31 mouse cellular contexts compared by ENCODE assay signal in genomic region chr12:102270776-102271405, GRCm38 (mm10). TPM values are rescaled to one million over a fixed set of nuclear protein-coding genes. Genes with fewer than 3 reads are reported as not detected.
DNase-seq lines count a peak whose midpoint lies in the region; ATAC-seq and TF ChIP-seq lines count a peak whose summit lies in the region.
"Had no signal": no experiment of that assay in that cellular context is flagged by ENCODE, and none has a peak within 500 bp of the region (broad histone marks: within the 10 kb centered on the region; RNA-seq: fewer than 3 reads in every experiment).

No protein-coding gene starts in this region.

- intact Hi-C loops in gastrocnemius, adult 2 months (cut with DNase I) = no loop called here

- H3K4me1 ChIP-seq in kidney, postnatal 0 days (replicated peaks; ENCODE audit: insufficient read depth, low read length) = no peaks in the 10 kb centered on the region
- H3K4me1 ChIP-seq: embryonic facial prominence, embryonic 12.5 days; forebrain, embryonic 15.5 days; heart, embryonic 15.5 days; limb, embryonic 10.5 days; midbrain, embryonic 10.5 days; midbrain, embryonic 15.5 days had no signal

- no peaks in the 10 kb centered on the region for H3K27me3 ChIP-seq in kidney, postnatal 0 days (ENCODE audit: insufficient read depth, low read length)
- H3K27me3 ChIP-seq: CH12.LX; embryonic facial prominence, embryonic 12.5 days; forebrain, embryonic 15.5 days; heart, embryonic 15.5 days; hindbrain, embryonic 12.5 days; intestine, embryonic 15.5 days; limb, embryonic 15.5 days; midbrain, embryonic 15.5 days had no signal

- peak overlapping the region; percentile 35 for H3K27ac ChIP-seq in gastrocnemius, adult 2 months
- H3K27ac ChIP-seq in kidney, postnatal 0 days = no peak overlapping the region
- H3K27ac ChIP-seq: embryonic facial prominence, embryonic 12.5 days; forebrain, embryonic 15.5 days; heart, embryonic 10.5 days; heart, embryonic 15.5 days; hindbrain, embryonic 12.5 days; hindbrain, postnatal 0 days; intestine, embryonic 15.5 days; limb, embryonic 10.5 days; limb, embryonic 15.5 days; liver, embryonic 14.5 days; midbrain, embryonic 10.5 days; midbrain, embryonic 15.5 days; stomach, postnatal 0 days had no signal

- no peak for TF ChIP-seq CTCF in gastrocnemius, adult 2 months (IDR thresholded peaks at IDR 0.05)
- TF ChIP-seq CTCF in kidney, postnatal 0 days (IDR thresholded peaks at IDR 0.05; ENCODE audit: low read depth) = no peak

- peak; percentile 8; the same call in 1 of the 2 replicates for ATAC-seq in kidney, postnatal 0 days (replicated peaks; ENCODE audit: low FRiP score, low read depth)
- ATAC-seq: activated CD4-positive, CD25-positive, alpha-beta regulatory T cell, adult 4 months; forebrain, embryonic 15.5 days; hindbrain, postnatal 0 days; intestine, embryonic 15.5 days; midbrain, embryonic 15.5 days had no signal

- H3K4me3 ChIP-seq in gastrocnemius, adult 2 months = no peak overlapping the region
- no peak overlapping the region for H3K4me3 ChIP-seq in kidney, postnatal 0 days (replicated peaks; ENCODE audit: low read depth, low read length)
- H3K4me3 ChIP-seq: embryonic facial prominence, embryonic 12.5 days; forebrain, embryonic 15.5 days; heart, embryonic 10.5 days; heart, embryonic 15.5 days; hindbrain, embryonic 12.5 days; intestine, embryonic 15.5 days; limb, embryonic 10.5 days; limb, embryonic 15.5 days; midbrain, embryonic 10.5 days; midbrain, embryonic 15.5 days had no signal

- 60% methylated on average over 6 of the region's 6 CpGs for WGBS in kidney, postnatal 0 days

- H3K36me3 ChIP-seq in kidney, postnatal 0 days (ENCODE audit: insufficient read depth, low read length) = no peaks in the 10 kb centered on the region
- H3K36me3 ChIP-seq: embryonic facial prominence, embryonic 12.5 days; forebrain, embryonic 15.5 days; heart, embryonic 10.5 days; heart, embryonic 15.5 days; hindbrain, embryonic 12.5 days; intestine, embryonic 15.5 days; limb, embryonic 10.5 days; limb, embryonic 15.5 days; midbrain, embryonic 10.5 days; midbrain, embryonic 15.5 days had no signal

- no peak overlapping the region for H3K4me2 ChIP-seq in kidney, postnatal 0 days (ENCODE audit: low read length)
- H3K4me2 ChIP-seq: embryonic facial prominence, embryonic 12.5 days; forebrain, embryonic 15.5 days; heart, embryonic 15.5 days; hindbrain, embryonic 12.5 days; intestine, embryonic 15.5 days; limb, embryonic 15.5 days; lung, embryonic 14.5 days; midbrain, embryonic 15.5 days had no signal

- DNase-seq in adrenal gland, adult (ENCODE audit: inconsistent age in 2 of 2, low spot score in 1 of 2) = peak; percentile 51 to 60
- no peak for DNase-seq in adrenal gland, adult 18-20 months (ENCODE audit: low spot score in 2 of 2)
- DNase-seq in gastrocnemius, adult 2 months = no peak
- DNase-seq in gastrocnemius, postnatal 4 days (ENCODE audit: low spot score in 2 of 2) = no peak
- no peak for DNase-seq in kidney, postnatal 0 days (ENCODE audit: low spot score)
- DNase-seq in kidney, postnatal 4 days = no peak
- no peak for DNase-seq in thymus, postnatal 10 days (ENCODE audit: low spot score in 2 of 2)
- DNase-seq: cerebellum, adult 11 months; cerebellum, adult 9-10 months; cerebellum, postnatal 36 days; gastrocnemius, postnatal 10 days; layer of hippocampus, adult 9-11 months; lung, embryonic 14.5 days; lung, postnatal 14 days; right cerebral cortex, postnatal 4 days; thymus, postnatal 14 days had no signal

- no peak overlapping the region for H3K9ac ChIP-seq in kidney, postnatal 0 days (ENCODE audit: low read depth, low read length)
- H3K9ac ChIP-seq: embryonic facial prominence, embryonic 12.5 days; forebrain, embryonic 15.5 days; heart, embryonic 15.5 days; hindbrain, embryonic 12.5 days; intestine, embryonic 15.5 days; limb, embryonic 15.5 days; liver, embryonic 14.5 days; lung, embryonic 14.5 days; midbrain, embryonic 15.5 days had no signal

- no peaks in the 10 kb centered on the region for H3K9me3 ChIP-seq in kidney, postnatal 0 days (replicated peaks; ENCODE audit: low read length)
- H3K9me3 ChIP-seq: embryonic facial prominence, embryonic 12.5 days; forebrain, embryonic 15.5 days; heart, embryonic 10.5 days; heart, embryonic 15.5 days; hindbrain, embryonic 12.5 days; intestine, embryonic 15.5 days; limb, embryonic 10.5 days; limb, embryonic 15.5 days; midbrain, embryonic 10.5 days; midbrain, embryonic 15.5 days had no signal

RNA-seq across cellular contexts. Expression of gene Rin3, which starts 12.0 kb away (rescaled TPM):
- 10 to 100 TPM; 16.4 to 20.7 TPM for total RNA-seq in adrenal gland, adult 18-20 months (2021)
- total RNA-seq in gastrocnemius, adult 2 months (2021) = 10 to 100 TPM in 1 of 2 experiments, 1 to 10 TPM in 1; 6.4 to 14.3 TPM
- 10 to 100 TPM; 29.7 to 33.1 TPM for total RNA-seq in gastrocnemius, postnatal 4 days (2021)
- 5.5 and 8.8 TPM in 2 replicates for polyA plus RNA-seq in kidney, postnatal 0 days (2015; fragmentation: Nextera tagmentation; extraction: Ambion mirVana)

Comparison
In these comparisons a context has a peak if more than half of its experiments do, and no peak if none do; other contexts are left out.
1. DNase-seq: peak in adrenal gland, adult (2 of 2); none in adrenal gland, adult 18-20 months (0 of 2), gastrocnemius, adult 2 months (single experiment), gastrocnemius, postnatal 4 days (0 of 2), kidney, postnatal 0 days (single experiment), kidney, postnatal 4 days (0 of 2) and thymus, postnatal 10 days (0 of 2).